Mouse (Mus musculus) liver, postnatal 0 days (tissue): ENCODE results near the gene Cemip. TPM values are rescaled to one million over a fixed set of nuclear protein-coding genes. Genes with fewer than 3 reads are reported as not detected.

Experiments used
- ATAC-seq: fragments of 200-750 bp; cut with Nextera tagmentation; 2 replicates; pipeline ENCODE4 v1.8.0; 2017; ENCODE audit warnings: mild to moderate bottlenecking, moderate library complexity
- DNase-seq: peaks from one replicate; pipeline ENCODE4 v3.0.0-alpha.2; 2016
- H3K27ac ChIP-seq: fragments of 300-500 bp; sonication (generic); 2 replicates; pipeline ENCODE4 v1.5.1; 2014; ENCODE audit warnings: antibody characterized with exemption, moderate library complexity, mild to moderate bottlenecking, low read depth
- H3K27me3 ChIP-seq: fragments of 300-500 bp; sonication (generic); 2 replicates; pipeline ENCODE4 v1.6.1; 2014; ENCODE audit warnings: low read length, control low read depth, mixed read lengths; ENCODE audit not compliant: insufficient read depth
- H3K36me3 ChIP-seq: fragments of 300-500 bp; sonication (generic); replicated peaks from 2 replicates; pipeline ENCODE4 v1.6.1; 2014; ENCODE audit warnings: mild to moderate bottlenecking, control low read depth, low read length, moderate library complexity, mixed read lengths; ENCODE audit not compliant: insufficient read depth
- H3K4me1 ChIP-seq: fragments of 300-500 bp; sonication (generic); 2 replicates; pipeline ENCODE4 v1.6.1; 2014; ENCODE audit warnings: antibody characterized with exemption, mild to moderate bottlenecking, control low read depth; ENCODE audit not compliant: insufficient read depth
- H3K4me2 ChIP-seq: fragments of 300-500 bp; sonication (generic); 2 replicates; pipeline ENCODE4 v1.6.1; 2014; ENCODE audit warnings: low read depth, mild to moderate bottlenecking, low read length, moderate library complexity, mixed read lengths
- H3K4me3 ChIP-seq: fragments of 300-500 bp; sonication (generic); 2 replicates; pipeline ENCODE4 v1.5.1; 2014; ENCODE audit warnings: low read depth, low read length
- H3K9ac ChIP-seq: fragments of 300-500 bp; sonication (generic); replicated peaks from 2 replicates; pipeline ENCODE4 v1.6.1; 2014; ENCODE audit warnings: mild to moderate bottlenecking, moderate library complexity
- H3K9me3 ChIP-seq: fragments of 300-500 bp; sonication (generic); 2 replicates; pipeline ENCODE4 v1.6.1; 2016; ENCODE audit warnings: mild to moderate bottlenecking, control low read depth, low read length, mixed read lengths
- CTCF ChIP-seq: sonication (generic); IDR thresholded peaks from 2 replicates; pipeline ENCODE4 v1.5.1; 2016; ENCODE audit warnings: antibody characterized with exemption, low read depth
- EP300 ChIP-seq: IDR thresholded peaks from 2 replicates; pipeline ENCODE4 v1.6.1; 2016; ENCODE audit warnings: antibody characterized with exemption, low read depth, mild to moderate bottlenecking
- WGBS: fragments of 180-500 bp; shearing (Covaris S2); extraction: QIAGEN DNeasy Blood & Tissue Kit; methylation state at CpG from one replicate; pipeline ENCODE4 v1.1.7; 2014; ENCODE audit not compliant: insufficient replicate concordance; 5-methylcytosine and 5-hydroxymethylcytosine counted together
- polyA plus RNA-seq: library from polyadenylated mRNA; unstranded; fragments of >200 nt; fragmentation: Nextera tagmentation; extraction: Ambion mirVana; gene quantifications from 2 replicates; pipeline ENCODE4 v1.2.1, GENCODE M21; 2015

Cemip gene
- polyA plus RNA-seq, 1 experiment from 2014 or later, result not detected

DNA sequence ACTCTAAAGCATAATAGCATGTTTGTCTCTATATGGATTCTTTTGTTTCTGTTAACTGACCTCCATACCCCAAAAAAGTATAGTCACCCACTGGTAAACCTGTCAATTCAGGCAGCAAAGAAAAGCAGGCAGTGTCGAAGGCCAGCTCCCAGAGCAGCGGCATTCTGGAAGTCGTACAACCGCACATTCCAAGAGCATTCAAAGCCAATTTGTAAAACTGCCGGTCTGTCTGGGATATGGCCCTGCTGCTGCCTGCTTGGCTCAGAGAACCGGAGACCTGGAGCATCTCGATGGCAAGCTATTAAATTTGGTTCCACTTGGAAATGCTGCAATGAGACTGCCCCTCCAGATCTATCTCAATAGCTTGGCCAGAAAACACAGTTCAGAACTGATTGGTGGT lies 113.8 kb downstream of the Cemip start:
- Histone ChIP-seq H3K27me3 (no peaks in the 10 kb centered on the region), H3K4me1 (no peaks in the 10 kb centered on the region)
- DNase-seq, result no peak

DNA sequence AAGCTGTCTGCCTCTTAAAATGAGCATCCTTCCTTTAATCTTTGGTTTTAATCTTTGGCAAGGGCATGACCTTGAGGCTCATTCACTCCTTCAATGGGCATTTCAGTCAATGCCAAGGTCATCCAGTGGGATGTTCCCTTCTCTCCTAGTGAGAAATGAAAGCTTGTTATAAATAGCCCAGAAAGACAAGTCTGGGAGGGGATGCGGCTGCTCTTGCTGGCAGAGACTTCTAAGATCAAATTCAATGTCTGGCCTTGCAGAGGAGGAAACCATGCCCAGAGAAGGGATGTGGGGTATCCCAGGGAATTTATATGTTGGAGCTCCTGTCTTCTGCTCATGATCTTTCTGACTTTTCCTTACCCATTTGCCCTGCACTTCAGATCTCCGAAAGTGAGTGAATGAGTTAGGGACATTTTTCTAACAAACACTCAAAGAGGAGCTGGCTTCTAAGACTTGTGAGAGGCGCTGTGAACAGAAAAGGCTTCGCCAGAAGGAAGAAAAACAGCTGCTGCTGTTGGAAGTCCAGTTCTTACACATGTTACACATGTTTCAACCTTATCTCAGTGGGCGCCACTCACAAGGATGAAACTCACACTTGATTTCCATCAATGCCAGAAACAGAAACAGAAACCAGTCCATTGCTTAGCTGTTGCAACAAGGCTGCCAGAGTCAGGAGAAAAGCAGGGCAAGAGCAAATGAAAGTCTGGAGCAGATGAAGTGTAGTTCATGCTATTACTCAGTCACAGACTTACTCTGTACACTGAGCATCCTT lies 120.1 kb downstream of the Cemip start:
- no peaks in the 10 kb centered on the region for H3K36me3 ChIP-seq
- no peak for DNase-seq
- H3K27ac ChIP-seq, result no peak overlapping the region
- no peaks in the 10 kb centered on the region for H3K27me3 ChIP-seq
- H3K4me3 ChIP-seq, result no peak overlapping the region
- H3K4me1 ChIP-seq, result no peaks in the 10 kb centered on the region
- no peak overlapping the region for H3K4me2 ChIP-seq
- H3K9me3 ChIP-seq, result no peaks in the 10 kb centered on the region
- WGBS, result 76% methylated on average over 5 of the region's 5 CpGs
- no peak for TF ChIP-seq EP300
- no peak for TF ChIP-seq CTCF
- no peak overlapping the region for H3K9ac ChIP-seq
- ATAC-seq, result no peak

More for the DNA sequence above, 113.8 kb downstream of the Cemip start:
- no peak for ATAC-seq
- Histone ChIP-seq H3K27ac (no peak overlapping the region), H3K36me3 (no peaks in the 10 kb centered on the region), H3K4me3 (no peak overlapping the region), H3K9me3 (no peaks in the 10 kb centered on the region), H3K9ac (no peak overlapping the region), H3K4me2 (no peak overlapping the region)
- WGBS, result 81% methylated on average over 7 of the region's 7 CpGs
- no peak for TF ChIP-seq CTCF
- no peak for TF ChIP-seq EP300

GRCm38 (mm10) chr7:83965181-83965580 lies 121.1 kb downstream of the Cemip start:
- DNase-seq (no peak), ATAC-seq (no peak)
- H3K27ac ChIP-seq, result no peak overlapping the region
- no peak overlapping the region for H3K4me3 ChIP-seq
- H3K9me3 ChIP-seq, result no peaks in the 10 kb centered on the region
- TF ChIP-seq CTCF (no peak), EP300 (no peak)
- no peaks in the 10 kb centered on the region for H3K4me1 ChIP-seq
- H3K36me3 ChIP-seq, result no peaks in the 10 kb centered on the region
- no peaks in the 10 kb centered on the region for H3K27me3 ChIP-seq
- no peak overlapping the region for H3K4me2 ChIP-seq
- no peak overlapping the region for H3K9ac ChIP-seq

DNA sequence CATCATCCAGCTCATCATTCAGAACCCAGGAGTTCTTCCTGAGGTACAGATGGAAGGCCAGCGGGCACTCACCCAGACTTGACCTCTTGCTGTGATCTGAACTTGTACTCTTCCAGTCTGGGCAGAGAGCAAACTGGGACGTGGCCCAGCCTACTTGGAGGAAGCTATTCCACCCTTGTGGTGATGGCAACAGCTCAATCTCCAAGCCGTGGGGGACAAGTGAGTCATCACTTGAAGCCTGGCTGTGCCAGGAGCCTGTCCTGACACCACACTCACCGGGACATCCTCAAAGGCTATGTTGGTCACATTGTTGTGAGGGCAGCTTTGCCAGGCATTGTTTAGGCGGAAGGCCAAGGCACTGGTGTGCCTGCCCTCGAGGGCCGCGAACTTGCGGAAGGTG lies 133.8 kb downstream of the Cemip start:
- H3K27ac ChIP-seq, result no peak overlapping the region
- DNase-seq, result no peak
- TF ChIP-seq CTCF (no peak), EP300 (no peak)
- H3K4me3 ChIP-seq, result no peak overlapping the region
- no peak for ATAC-seq
- no peaks in the 10 kb centered on the region for H3K27me3 ChIP-seq
- H3K36me3 ChIP-seq, result no peaks in the 10 kb centered on the region
- H3K4me2 ChIP-seq, result no peak overlapping the region
- H3K9me3 ChIP-seq, result no peaks in the 10 kb centered on the region
- no peaks in the 10 kb centered on the region for H3K4me1 ChIP-seq
- no peak overlapping the region for H3K9ac ChIP-seq
- WGBS, result 80% methylated on average over 9 of the region's 9 CpGs

GRCm38 (mm10) chr7:83951327-83951726 lies 135.0 kb downstream of the Cemip start:
- H3K27ac ChIP-seq, result no peak overlapping the region
- no peaks in the 10 kb centered on the region for H3K36me3 ChIP-seq
- no peak overlapping the region for H3K4me3 ChIP-seq
- H3K4me1 ChIP-seq, result no peaks in the 10 kb centered on the region
- ATAC-seq (no peak), DNase-seq (no peak)
- no peak for TF ChIP-seq CTCF
- no peak for TF ChIP-seq EP300
- whole genome bisulfite sequencing, result 83% methylated on average over 14 of the region's 14 CpGs
- H3K4me2 ChIP-seq, result no peak overlapping the region
- no peaks in the 10 kb centered on the region for H3K27me3 ChIP-seq
- no peaks in the 10 kb centered on the region for H3K9me3 ChIP-seq
- no peak overlapping the region for H3K9ac ChIP-seq

- Histone ChIP-seq H3K4me1 (no peaks in the 10 kb centered on the region), H3K36me3 (no peaks in the 10 kb centered on the region), H3K4me2 (no peak overlapping the region), H3K4me3 (no peak overlapping the region), H3K9ac (no peak overlapping the region), H3K27ac (no peak overlapping the region), H3K9me3 (no peaks in the 10 kb centered on the region), H3K27me3 (no peaks in the 10 kb centered on the region)
- WGBS, result 66% methylated on average over 6 of the region's 6 CpGs
- TF ChIP-seq EP300, result no peak
- DNase-seq, result no peak
- no peak for ATAC-seq
Observed at GRCm38 (mm10) chr7:83949662-83950061, 136.6 kb downstream of the Cemip start.
